Mouse (Mus musculus) liver, adult 10 weeks (tissue): Measurements from ENCODE around the gene Anp32e. TPM values are rescaled to one million over a fixed set of nuclear protein-coding genes. Genes with fewer than 3 reads are reported as not detected.

Experiments used
- polyA plus RNA-seq: library from polyadenylated mRNA; stranded (reverse); fragments of 350-450 nt; fragmentation: Illumina TruSeq; extraction: RNeasy Lipid Tissue Mini Kit (QIAGEN cat#74804); gene quantifications from one replicate; pipeline ENCODE4 v1.2.3, GENCODE M21; 2014; ENCODE audit warnings: low read depth, low replicate concordance

Gene Anp32e
- 28.9 TPM for polyA plus RNA-seq

GRCm38 (mm10) chr3:95928658-95929503 lies at the start of gene Anp32e:
Gene Anp32e, plus strand, starts transcription at chr3:95929246.

GRCm38 (mm10) chr3:95881979-95882815 lies 46.8 kb upstream of the Anp32e start, which contains the start of gene Ciart:
Gene Ciart, minus strand, starts transcription at chr3:95882251.

GRCm38 (mm10) chr3:95891211-95892065 lies 37.6 kb upstream of the Anp32e start, which contains the start of gene BC028528:
Gene BC028528, minus strand, starts transcription at chr3:95892005.

GRCm38 (mm10) chr3:95893606-95894316 lies 35.3 kb upstream of the Anp32e start, which contains the start of gene Aph1a:
Gene Aph1a, plus strand, starts transcription at chr3:95893969.

GRCm38 (mm10) chr3:95904568-95904967 lies 24.5 kb upstream of the Anp32e start, which contains the start of gene Car14:
Gene Car14, minus strand, starts transcription at chr3:95904691.

GRCm38 (mm10) chr3:95995802-95996428 lies 66.9 kb downstream of the Anp32e start, which contains the start of gene Plekho1:
Gene Plekho1, minus strand, starts transcription at chr3:95996001.

Other genes with a start within 250 kb of the Anp32e start
- gene Adamtsl4, start 241.3 kb upstream of the Anp32e start, polyA plus RNA-seq = 0.50 TPM
- gene Ecm1, start 189.7 kb upstream of the Anp32e start, polyA plus RNA-seq = 18.8 TPM
- 10.8 TPM for gene Tars2, start 169.0 kb upstream of the Anp32e start, polyA plus RNA-seq
- 14.6 TPM for gene Rprd2, start 110.4 kb upstream of the Anp32e start, polyA plus RNA-seq
- 12.8 TPM for gene Prpf3, start 73.4 kb upstream of the Anp32e start, polyA plus RNA-seq
- 20.9 TPM for gene Mrps21, start 57.7 kb upstream of the Anp32e start, polyA plus RNA-seq
- 0.77 TPM for gene Ciart, start 47.0 kb upstream of the Anp32e start, polyA plus RNA-seq
- 7.9 TPM for gene BC028528, start 37.2 kb upstream of the Anp32e start, polyA plus RNA-seq
- 26.1 TPM for gene Aph1a, start 35.3 kb upstream of the Anp32e start, polyA plus RNA-seq
- 51.9 TPM for gene Car14, start 24.6 kb upstream of the Anp32e start, polyA plus RNA-seq
- 1.3 TPM for gene Plekho1, start 66.8 kb downstream of the Anp32e start, polyA plus RNA-seq
- 18.5 TPM for gene Vps45, start 129.2 kb downstream of the Anp32e start, polyA plus RNA-seq
- 9.9 TPM for gene Otud7b, start 175.3 kb downstream of the Anp32e start, polyA plus RNA-seq
- 1.4 TPM for gene Mtmr11, start 232.8 kb downstream of the Anp32e start, polyA plus RNA-seq
- gene Sf3b4, start 243.1 kb downstream of the Anp32e start, polyA plus RNA-seq = 4.1 TPM